ENCODE assay signal across 7 mouse cellular contexts in genomic region chr14:101839771-101840731, GRCm38 (mm10).
DNase-seq lines count a peak whose midpoint lies in the region; ATAC-seq and TF ChIP-seq lines count a peak whose summit lies in the region.

No protein-coding gene starts in this region.

- DNase-seq in gastrocnemius, adult 8-10 months (ENCODE audit: low spot score in 2 of 2), result peak; percentile 62 to 71
- DNase-seq in kidney, adult 9 months, result peak; percentile 72
- DNase-seq in right cerebral cortex, postnatal 10 days (ENCODE audit: low spot score in 2 of 2), result peak; percentile 68 to 79
- no peak for DNase-seq in spleen, postnatal 36 days (ENCODE audit: low spot score in 2 of 2)
- DNase-seq in thymus, postnatal 4 days, result no peak

- TF ChIP-seq POLR2A in cortical plate, adult 2 months (IDR thresholded peaks at IDR 0.05; ENCODE audit: extremely low read depth, insufficient read depth, low read length), result peak; percentile 69

- peak; percentile 60 for ATAC-seq in limb, embryonic 13.5 days (ENCODE audit: low FRiP score, low read depth)

- no peak overlapping the region for H3K9ac ChIP-seq in limb, embryonic 13.5 days

- H3K27ac ChIP-seq in cortical plate, adult 2 months (ENCODE audit: insufficient read depth, low read length), result peak overlapping the region; percentile 52
- no peak overlapping the region for H3K27ac ChIP-seq in limb, embryonic 13.5 days

- H3K4me3 ChIP-seq in cortical plate, adult 2 months (ENCODE audit: insufficient read depth, low read length), result peak overlapping the region; percentile 86
- H3K4me3 ChIP-seq in limb, embryonic 13.5 days, result peak overlapping the region; percentile 19

- H3K9me3 ChIP-seq in limb, embryonic 13.5 days, result no peaks in the 10 kb centered on the region

- H3K36me3 ChIP-seq in limb, embryonic 13.5 days, result no peaks in the 10 kb centered on the region

- peak overlapping the region; percentile 55 for H3K4me2 ChIP-seq in limb, embryonic 13.5 days (replicated peaks)

- TF ChIP-seq CTCF in cortical plate, adult 2 months (IDR thresholded peaks at IDR 0.05; ENCODE audit: extremely low read depth, insufficient read depth, low read length), result no peak

- H3K4me1 ChIP-seq in cortical plate, adult 2 months (ENCODE audit: control insufficient read depth, insufficient read depth, low read length), result peaks cover 3% of the 10 kb centered on the region
- H3K4me1 ChIP-seq in limb, embryonic 13.5 days, result peaks cover 29% of the 10 kb centered on the region

- WGBS in limb, embryonic 13.5 days, result 51% methylated on average over 24 of the region's 24 CpGs

- H3K27me3 ChIP-seq in limb, embryonic 13.5 days, result 0 out of 2 replicates have a peak, but pooled peaks cover 6% of the 10 kb centered on the region

Comparison
In these comparisons a context has a peak if more than half of its experiments do, and no peak if none do; other contexts are left out.
1. DNase-seq: peak in gastrocnemius, adult 8-10 months (2 of 2), kidney, adult 9 months (single experiment) and right cerebral cortex, postnatal 10 days (2 of 2); none in spleen, postnatal 36 days (0 of 2) and thymus, postnatal 4 days (single experiment).